Mouse (Mus musculus) midbrain, embryonic 12.5 days (tissue): ENCODE data around the gene Zdhhc3. TPM values are rescaled to one million over a fixed set of nuclear protein-coding genes. Genes with fewer than 3 reads are reported as not detected.

Experiments
- ATAC-seq: fragments of 200-750 bp; cut with Nextera tagmentation; 2 replicates; pipeline ENCODE4 v1.8.0; 2017; ENCODE audit warnings: low read depth, moderate TSS enrichment, moderate library complexity; ENCODE audit not compliant: low FRiP score
- H3K27ac ChIP-seq: fragments of 300-500 bp; sonication (generic); replicated peaks from 2 replicates; pipeline ENCODE4 v1.5.1; 2016; ENCODE audit warnings: mild to moderate bottlenecking
- H3K27me3 ChIP-seq: fragments of 300-500 bp; sonication (generic); 2 replicates; pipeline ENCODE4 v1.6.1; 2016; ENCODE audit warnings: mild to moderate bottlenecking
- H3K36me3 ChIP-seq: fragments of 300-500 bp; sonication (generic); 2 replicates; pipeline ENCODE4 v1.6.1; 2016
- H3K4me1 ChIP-seq: fragments of 300-500 bp; sonication (generic); 2 replicates; pipeline ENCODE4 v1.6.1; 2016
- H3K4me2 ChIP-seq: fragments of 300-500 bp; sonication (generic); replicated peaks from 2 replicates; pipeline ENCODE4 v1.6.1; 2016; ENCODE audit warnings: mild to moderate bottlenecking, moderate library complexity
- H3K4me3 ChIP-seq: fragments of 300-500 bp; sonication (generic); 2 replicates; pipeline ENCODE4 v1.5.1; 2016; ENCODE audit warnings: mild to moderate bottlenecking
- H3K9ac ChIP-seq: fragments of 300-500 bp; sonication (generic); replicated peaks from 2 replicates; pipeline ENCODE4 v1.6.1; 2016; ENCODE audit warnings: mild to moderate bottlenecking, moderate library complexity
- H3K9me3 ChIP-seq: fragments of 300-500 bp; sonication (generic); 2 replicates; pipeline ENCODE4 v1.6.1; 2016; ENCODE audit warnings: mild to moderate bottlenecking
- WGBS: fragments of 180-500 bp; shearing (Covaris S2); methylation state at CpG from one replicate; pipeline ENCODE4 v1.1.7; 2016; 5-methylcytosine and 5-hydroxymethylcytosine counted together
- polyA plus RNA-seq: library from polyadenylated mRNA; unstranded; fragments of >200 nt; fragmentation: Nextera tagmentation; extraction: Ambion mirVana; gene quantifications from 2 replicates; pipeline ENCODE4 v1.2.1, GENCODE M21; 2016

Gene Zdhhc3
- polyA plus RNA-seq, 1 experiment from 2014 or later: 86.4 TPM

DNA sequence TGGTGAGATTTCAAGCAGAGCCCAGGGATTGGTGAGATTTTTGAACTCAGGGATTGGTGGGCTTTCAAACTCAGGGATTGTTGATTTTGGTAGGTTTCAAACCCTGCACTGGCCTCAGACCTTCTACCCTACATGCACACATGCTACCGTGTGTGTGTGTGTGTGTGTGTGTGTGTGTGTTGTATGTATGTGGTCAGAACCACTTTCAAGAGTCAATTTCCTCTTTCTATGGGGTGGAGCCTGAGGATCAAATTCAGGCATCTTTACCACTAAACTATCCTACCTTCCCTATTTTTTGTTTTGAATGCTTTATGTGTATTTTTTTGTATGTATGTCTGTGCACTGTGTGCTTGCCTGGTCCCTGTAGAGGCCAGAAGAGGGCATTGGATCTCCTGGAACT is 65.3 kb downstream of the Zdhhc3 start:
- no peak overlapping the region for H3K9ac ChIP-seq
- 100% methylated on average over 1 of the region's 1 CpGs for WGBS
- H3K27ac ChIP-seq: no peak overlapping the region
- H3K4me3 ChIP-seq: no peak overlapping the region
- H3K9me3 ChIP-seq: no peaks in the 10 kb centered on the region
- no peaks in the 10 kb centered on the region for H3K36me3 ChIP-seq
- H3K4me1 ChIP-seq: no peaks in the 10 kb centered on the region
- no peaks in the 10 kb centered on the region for H3K27me3 ChIP-seq
- H3K4me2 ChIP-seq: no peak overlapping the region
- no peak for ATAC-seq

DNA sequence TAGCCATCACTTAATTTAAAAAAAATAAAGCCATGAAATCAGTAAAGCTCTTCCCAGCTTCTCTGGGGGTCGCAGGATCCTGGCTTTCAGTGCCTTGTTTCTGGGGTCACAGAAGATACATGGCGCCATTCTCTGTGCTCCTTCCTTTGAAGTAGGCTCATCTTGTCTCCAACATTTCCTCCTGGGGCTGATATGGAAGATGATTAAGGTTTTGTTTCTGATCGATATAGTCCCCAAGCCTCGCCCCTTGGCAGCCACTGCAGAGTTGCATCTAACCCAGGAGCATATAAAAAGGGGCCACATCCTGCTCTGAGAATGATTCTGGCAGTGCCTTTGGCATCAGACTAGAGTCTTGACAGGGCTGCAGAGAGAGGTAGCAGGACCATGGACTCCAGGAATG is 78.6 kb downstream of the Zdhhc3 start, which contains the start of gene Tgm4:
Gene Tgm4 (plus strand): TSS at position 301 of the 400 bp plus-strand sequence.
- ATAC-seq: no peak
- H3K9me3 ChIP-seq: no peaks in the 10 kb centered on the region
- no peaks in the 10 kb centered on the region for H3K27me3 ChIP-seq
- H3K9ac ChIP-seq: no peak within 1 kb of the TSS
- no peak within 1 kb of the TSS for H3K4me3 ChIP-seq
- no peaks in the 10 kb centered on the region for H3K4me1 ChIP-seq
- no peak within 1 kb of the TSS for H3K4me2 ChIP-seq
- H3K27ac ChIP-seq: no peak within 1 kb of the TSS
- WGBS: 81% methylated on average over 4 of the region's 4 CpGs
- no peaks in the 10 kb centered on the region for H3K36me3 ChIP-seq

DNA sequence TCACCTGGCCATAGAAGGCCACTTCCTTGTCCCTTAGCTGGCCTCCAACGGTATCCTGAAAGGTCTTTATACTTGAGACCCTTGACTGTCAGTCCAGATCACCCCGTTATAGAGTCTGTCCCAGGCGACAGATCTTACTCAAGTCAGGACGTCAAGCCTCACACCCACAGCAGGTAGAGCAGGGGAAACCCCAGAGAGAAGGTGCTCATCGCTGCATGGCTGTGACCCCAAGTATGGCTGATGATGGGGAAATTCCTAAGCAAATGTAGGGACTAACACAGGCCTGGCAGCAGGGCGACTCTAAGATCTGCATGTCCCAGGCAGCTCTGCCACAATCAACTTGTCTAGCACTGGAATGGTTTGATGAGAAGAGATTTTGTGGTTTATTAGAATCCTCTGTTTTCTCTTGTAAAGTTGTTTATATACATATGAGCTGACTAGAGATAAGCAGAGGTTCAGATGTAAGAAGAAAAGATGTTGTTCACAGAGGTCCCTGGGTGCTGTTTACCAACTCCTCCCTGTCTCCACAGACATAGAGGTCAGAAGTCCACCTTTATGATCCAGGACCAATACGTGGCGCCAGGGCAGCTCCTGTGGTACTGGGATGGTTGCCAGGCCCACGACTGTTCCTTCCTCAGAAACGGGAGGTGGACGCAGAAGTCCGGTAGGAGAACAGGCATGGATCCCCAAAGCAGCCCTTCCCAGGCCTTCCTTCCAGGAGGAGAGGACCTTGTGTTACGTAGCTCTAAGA is 81.3 kb downstream of the Zdhhc3 start:
- H3K9me3 ChIP-seq: no peaks in the 10 kb centered on the region
- no peak overlapping the region for H3K4me2 ChIP-seq
- no peak overlapping the region for H3K27ac ChIP-seq
- no peaks in the 10 kb centered on the region for H3K27me3 ChIP-seq
- 89% methylated on average over 13 of the region's 13 CpGs for WGBS
- no peaks in the 10 kb centered on the region for H3K36me3 ChIP-seq
- H3K9ac ChIP-seq: no peak overlapping the region
- ATAC-seq: no peak
- no peak overlapping the region for H3K4me3 ChIP-seq
- no peaks in the 10 kb centered on the region for H3K4me1 ChIP-seq

DNA sequence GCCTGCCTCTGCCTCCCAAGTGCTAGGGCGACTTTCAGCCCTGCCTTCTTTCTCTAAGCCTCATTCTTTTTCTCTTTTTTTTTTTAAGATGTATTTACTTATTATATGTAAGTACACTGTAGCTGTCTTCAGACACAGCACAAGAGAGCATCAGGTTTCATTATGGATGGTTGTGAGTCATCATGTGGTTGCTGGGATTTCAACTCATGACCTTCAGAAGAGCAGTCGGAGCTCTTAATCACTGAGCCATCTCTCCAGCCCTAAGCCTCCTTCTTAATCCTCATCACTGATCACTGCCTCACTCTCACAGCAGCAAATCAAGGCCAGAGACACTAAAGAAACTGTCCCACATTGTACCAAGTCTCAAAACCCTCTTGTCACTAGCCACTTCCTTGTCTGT is 88.8 kb downstream of the Zdhhc3 start:
- H3K9me3 ChIP-seq: no peaks in the 10 kb centered on the region
- no peaks in the 10 kb centered on the region for H3K36me3 ChIP-seq
- no peak for ATAC-seq
- no peak overlapping the region for H3K4me3 ChIP-seq
- H3K4me1 ChIP-seq: peaks cover 17% of the 10 kb centered on the region
- no peak overlapping the region for H3K27ac ChIP-seq
- H3K9ac ChIP-seq: no peak overlapping the region
- WGBS: 80% methylated on average over 2 of the region's 2 CpGs
- no peak overlapping the region for H3K4me2 ChIP-seq
- no peaks in the 10 kb centered on the region for H3K27me3 ChIP-seq

DNA sequence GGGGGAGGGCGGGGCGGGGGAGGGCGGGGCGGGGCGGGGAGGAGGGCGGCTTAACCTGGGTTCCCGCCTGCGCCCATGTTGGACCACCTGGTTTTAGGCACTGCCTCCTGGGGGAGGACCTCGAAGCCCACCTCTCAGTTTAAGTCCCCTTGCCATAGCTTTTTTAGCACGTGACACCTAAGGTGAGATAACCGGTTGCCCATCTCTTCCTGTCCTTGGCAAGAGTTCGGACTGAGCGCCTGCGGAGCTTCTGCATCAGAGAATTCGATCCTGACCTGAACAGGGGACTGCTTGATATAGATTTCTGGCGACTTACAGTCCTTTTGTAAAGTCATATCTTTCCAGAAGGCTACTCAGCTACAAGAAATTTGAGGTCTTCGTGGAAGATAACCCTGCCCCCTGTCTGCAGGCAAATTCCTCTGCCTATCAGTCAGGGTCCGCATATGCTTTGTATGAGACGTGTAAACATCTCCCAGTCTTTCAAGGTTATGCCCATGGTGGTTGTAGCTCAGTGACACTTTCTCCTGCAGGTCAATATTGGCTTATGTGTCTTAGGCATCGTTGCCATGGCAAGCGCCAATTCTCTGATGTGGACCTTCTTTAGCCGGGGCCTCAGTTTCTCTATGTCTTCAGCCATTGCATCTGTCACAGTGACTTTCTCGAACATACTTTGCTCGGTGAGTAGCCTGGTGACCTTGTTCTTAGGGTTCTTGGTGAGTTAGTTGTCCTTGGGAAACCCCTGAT is 91.2 kb downstream of the Zdhhc3 start:
- Histone ChIP-seq H3K4me1 (peaks cover 17% of the 10 kb centered on the region), H3K9ac (peak overlapping the region; percentile 81), H3K27me3 (no peaks in the 10 kb centered on the region), H3K4me2 (peak overlapping the region; percentile 73), H3K4me3 (peak overlapping the region; percentile 80), H3K9me3 (no peaks in the 10 kb centered on the region), H3K36me3 (peaks cover 10% of the 10 kb centered on the region; the same call in 1 of the 2 replicates), H3K27ac (peak overlapping the region; percentile 91)
- WGBS: 42% methylated on average over 18 of the region's 24 CpGs
- ATAC-seq: peak; percentile 57

DNA sequence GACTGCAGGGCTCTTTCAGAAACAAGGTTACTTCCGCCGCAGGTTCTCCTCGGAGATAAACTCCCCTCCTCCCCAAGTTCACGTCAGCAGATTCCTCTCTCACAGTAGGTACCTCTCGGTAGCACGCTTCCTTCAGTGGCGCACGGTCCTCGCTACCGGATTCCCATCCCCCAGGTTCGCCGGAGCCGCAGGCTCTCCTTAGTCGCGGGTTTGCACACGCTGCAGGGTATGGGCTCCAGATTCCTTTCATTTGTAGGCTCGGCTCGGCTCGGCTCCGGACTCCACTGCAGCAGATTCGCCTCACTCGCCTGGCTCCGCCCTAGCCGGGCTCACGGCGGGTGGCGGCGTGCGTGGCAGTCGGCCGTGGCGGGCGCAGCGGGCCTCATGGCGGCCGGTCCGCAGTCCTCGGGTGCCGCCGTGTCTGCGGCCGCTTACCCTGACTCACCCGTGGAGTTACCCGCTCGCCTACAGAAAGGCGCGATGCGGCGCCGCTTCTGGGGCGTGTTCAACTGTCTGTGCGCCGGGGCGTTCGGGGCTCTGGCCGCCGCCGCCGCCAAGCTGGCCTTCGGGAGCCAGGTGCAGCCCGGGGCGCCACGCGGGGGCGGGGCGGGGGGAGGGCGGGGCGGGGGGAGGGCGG is 91.9 kb downstream of the Zdhhc3 start, which contains the start of gene Tmem42:
Gene Tmem42 (plus strand): TSS at position 332 of the 637 bp plus-strand sequence.
- peak within 1 kb of the TSS; percentile 80 for H3K4me3 ChIP-seq
- H3K9me3 ChIP-seq: no peaks in the 10 kb centered on the region
- H3K9ac ChIP-seq: peak within 1 kb of the TSS; percentile 81
- no peaks in the 10 kb centered on the region for H3K27me3 ChIP-seq
- peak within 1 kb of the TSS; percentile 73 for H3K4me2 ChIP-seq
- H3K36me3 ChIP-seq: peaks cover 17% of the 10 kb centered on the region
- peaks cover 17% of the 10 kb centered on the region for H3K4me1 ChIP-seq
- under 1% methylated on average over 40 of the region's 69 CpGs for WGBS
- ATAC-seq: peak; percentile 96
- peak within 1 kb of the TSS; percentile 91 for H3K27ac ChIP-seq

Other genes with a start within 250 kb of the Zdhhc3 start
- gene Zfp445, start 247.2 kb downstream of the Zdhhc3 start, polyA plus RNA-seq: 124 and 134 TPM in 2 replicates
- gene Zkscan7, start 227.5 kb downstream of the Zdhhc3 start, polyA plus RNA-seq: 4.5 and 4.8 TPM in 2 replicates
- gene Zfp105, start 190.1 kb downstream of the Zdhhc3 start, polyA plus RNA-seq: 34.1 and 38.1 TPM in 2 replicates
- gene 1110059G10Rik, start 162.2 kb downstream of the Zdhhc3 start, polyA plus RNA-seq: 32.0 and 34.3 TPM in 2 replicates
- gene Kif15, start 162.2 kb downstream of the Zdhhc3 start, polyA plus RNA-seq: 68.2 and 73.8 TPM in 2 replicates
- gene Tmem42, start 91.9 kb downstream of the Zdhhc3 start, polyA plus RNA-seq: 18.4 and 18.8 TPM in 2 replicates
- gene Tgm4, start 78.5 kb downstream of the Zdhhc3 start, polyA plus RNA-seq: 0.57 and 1.5 TPM in 2 replicates
- gene Exosc7, start within 50 bp of the Zdhhc3 start, polyA plus RNA-seq: 96.5 and 103 TPM in 2 replicates
- gene Clec3b, start 37.7 kb upstream of the Zdhhc3 start, polyA plus RNA-seq: 0.31 TPM in 1 of 2 replicates, not detected in the other
- gene Cdcp1, start 102.8 kb upstream of the Zdhhc3 start, polyA plus RNA-seq: 0.11 and 0.17 TPM in 2 replicates
- gene Tmem158, start 147.6 kb upstream of the Zdhhc3 start, polyA plus RNA-seq: 12.4 and 14.3 TPM in 2 replicates